Mouse (Mus musculus): Measurements from ENCODE around the gene Plb1. TPM values are rescaled to one million over a fixed set of nuclear protein-coding genes. Genes with fewer than 3 reads are reported as not detected.

The Plb1 gene
- polyA plus RNA-seq, 1 experiment from 2014 or later: not detected

DNA sequence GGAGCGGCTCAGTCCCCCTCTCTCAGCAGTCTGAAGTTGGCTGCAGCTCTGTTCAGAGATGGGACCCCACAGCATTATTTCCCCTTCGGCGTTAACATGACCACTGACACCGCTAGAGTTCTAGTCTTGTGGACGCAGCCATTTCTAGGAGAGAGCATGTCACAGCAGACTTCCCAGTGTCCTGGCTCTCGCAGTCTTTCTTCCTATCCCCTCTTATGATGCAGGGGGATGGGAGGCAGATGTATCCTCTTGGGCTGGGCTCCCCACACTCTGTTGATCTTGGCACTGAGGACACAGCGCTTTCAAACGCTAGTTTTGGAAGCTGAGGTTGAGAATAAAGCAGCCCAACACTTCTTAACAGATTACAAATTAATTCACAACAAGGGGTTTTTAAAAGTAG, 24.0 kb upstream of the Plb1 start:
- WGBS: 82% methylated on average over 8 of the region's 8 CpGs

DNA sequence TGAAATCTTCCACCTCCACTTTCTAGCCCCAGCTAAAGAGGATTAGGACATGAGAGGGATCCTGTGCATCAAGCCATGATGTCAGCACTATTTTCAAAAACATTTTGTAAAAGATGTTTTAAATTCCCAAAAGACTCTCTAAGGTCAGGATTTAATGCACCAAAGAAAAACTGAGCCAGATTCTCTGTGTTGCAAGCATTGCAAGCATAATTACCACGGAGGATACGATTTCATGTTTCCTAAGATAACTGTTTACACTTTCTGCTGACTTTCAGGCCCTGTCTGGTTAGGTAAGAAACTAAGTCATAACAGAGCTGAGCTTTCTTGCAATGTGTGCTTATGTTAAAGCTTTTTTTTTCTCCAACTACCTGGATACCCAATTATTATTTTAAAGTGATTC, 21.5 kb upstream of the Plb1 start:
- no peak overlapping the region for H3K4me2 ChIP-seq (replicated peaks)
- H3K27ac ChIP-seq: no peak overlapping the region
- no peak overlapping the region for H3K9ac ChIP-seq
- 76% methylated on average over 2 of the region's 2 CpGs for WGBS
- no peaks in the 10 kb centered on the region for H3K27me3 ChIP-seq (replicated peaks)
- H3K4me1 ChIP-seq: no peaks in the 10 kb centered on the region
- ATAC-seq (ENCODE audit: low FRiP score, low read depth): no peak
- no peaks in the 10 kb centered on the region for H3K36me3 ChIP-seq
- H3K9me3 ChIP-seq: no peaks in the 10 kb centered on the region
- H3K4me3 ChIP-seq: no peak overlapping the region

More for the DNA sequence above, 24.0 kb upstream of the Plb1 start:
- Histone ChIP-seq H3K4me3 (no peak overlapping the region), H3K4me1 (no peaks in the 10 kb centered on the region), H3K9me3 (no peaks in the 10 kb centered on the region), H3K27ac (no peak overlapping the region), H3K27me3 (replicated peaks) (no peaks in the 10 kb centered on the region), H3K36me3 (no peaks in the 10 kb centered on the region), H3K9ac (no peak overlapping the region), H3K4me2 (replicated peaks) (no peak overlapping the region)
- no peak for ATAC-seq (ENCODE audit: low FRiP score, low read depth)

DNA sequence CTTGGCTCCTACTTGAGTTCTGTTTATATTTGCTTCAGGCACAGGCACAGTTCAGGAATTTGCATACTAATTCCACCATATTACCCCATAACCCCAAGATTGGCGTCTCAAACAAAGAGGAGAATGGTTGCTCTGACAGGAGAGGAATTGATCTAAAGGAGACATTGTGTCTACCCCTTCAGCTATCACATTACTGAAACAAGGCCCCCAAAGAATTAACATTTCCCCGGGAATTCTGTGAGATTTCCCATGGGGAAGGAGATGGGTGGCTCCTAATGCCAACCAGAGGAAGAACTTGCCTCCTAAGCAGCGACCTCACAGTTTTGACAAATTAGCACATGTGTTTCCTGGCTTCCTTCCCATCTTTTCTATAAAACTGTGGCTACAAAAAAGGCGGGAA, 18.8 kb upstream of the Plb1 start:
- 50% methylated on average over 4 of the region's 4 CpGs for WGBS
- H3K9me3 ChIP-seq: no peaks in the 10 kb centered on the region
- no peak overlapping the region for H3K4me2 ChIP-seq (replicated peaks)
- H3K9ac ChIP-seq: no peak overlapping the region
- H3K27ac ChIP-seq: no peak overlapping the region
- H3K27me3 ChIP-seq (replicated peaks): no peaks in the 10 kb centered on the region
- no peak for ATAC-seq (ENCODE audit: low FRiP score, low read depth)
- no peak overlapping the region for H3K4me3 ChIP-seq
- no peaks in the 10 kb centered on the region for H3K4me1 ChIP-seq
- H3K36me3 ChIP-seq: no peaks in the 10 kb centered on the region

DNA sequence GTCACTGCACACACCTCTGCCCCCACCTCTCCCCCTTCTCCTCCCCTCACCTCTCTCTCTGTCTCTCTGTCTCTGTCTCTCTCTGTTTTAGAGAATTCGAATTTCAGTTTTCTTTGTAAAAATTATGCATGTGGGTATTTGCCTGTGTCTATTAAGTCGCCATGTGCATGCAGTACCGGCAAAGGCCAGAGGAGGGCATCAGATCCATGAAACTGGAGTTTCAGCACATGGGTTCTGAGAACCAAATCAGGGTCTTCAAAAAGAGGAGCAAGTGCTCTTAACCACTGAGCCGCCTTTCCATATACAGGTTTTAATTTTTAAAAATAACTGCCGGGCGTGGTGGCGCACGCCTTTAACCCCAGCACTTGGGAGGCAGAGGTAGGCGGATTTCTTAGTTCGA, 17.0 kb upstream of the Plb1 start:
- H3K4me2 ChIP-seq (replicated peaks): no peak overlapping the region
- H3K9me3 ChIP-seq: no peaks in the 10 kb centered on the region
- 75% methylated on average over 10 of the region's 10 CpGs for WGBS
- no peak overlapping the region for H3K27ac ChIP-seq
- no peak overlapping the region for H3K9ac ChIP-seq
- no peak overlapping the region for H3K4me3 ChIP-seq
- no peaks in the 10 kb centered on the region for H3K4me1 ChIP-seq
- no peaks in the 10 kb centered on the region for H3K27me3 ChIP-seq (replicated peaks)
- no peak for ATAC-seq (ENCODE audit: low FRiP score, low read depth)
- H3K36me3 ChIP-seq: no peaks in the 10 kb centered on the region

DNA sequence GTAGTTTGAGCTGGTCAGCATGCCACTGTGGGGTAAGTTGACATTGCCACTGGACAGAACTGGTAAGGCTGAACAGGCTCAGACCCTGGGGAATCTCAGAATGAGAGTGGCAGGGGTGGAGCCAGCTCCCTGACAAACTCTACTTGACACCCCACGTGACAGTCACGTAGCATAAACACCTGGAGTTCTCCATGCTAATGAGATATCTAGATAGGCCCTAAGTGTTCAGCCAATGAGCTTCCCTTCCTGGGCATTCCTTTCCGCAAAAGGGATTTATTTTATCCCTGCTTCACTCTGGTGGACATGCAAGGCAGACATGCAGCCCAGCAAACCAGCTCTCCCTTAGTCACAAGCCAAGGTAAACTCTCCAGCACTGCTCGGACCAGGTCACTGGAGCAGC, 16.0 kb upstream of the Plb1 start:
- ATAC-seq (ENCODE audit: low FRiP score, low read depth): no peak
- no peaks in the 10 kb centered on the region for H3K36me3 ChIP-seq
- H3K9ac ChIP-seq: no peak overlapping the region
- no peaks in the 10 kb centered on the region for H3K9me3 ChIP-seq
- no peak overlapping the region for H3K4me3 ChIP-seq
- WGBS: 81% methylated on average over 4 of the region's 4 CpGs
- no peaks in the 10 kb centered on the region for H3K27me3 ChIP-seq (replicated peaks)
- no peaks in the 10 kb centered on the region for H3K4me1 ChIP-seq
- no peak overlapping the region for H3K27ac ChIP-seq
- H3K4me2 ChIP-seq (replicated peaks): no peak overlapping the region

DNA sequence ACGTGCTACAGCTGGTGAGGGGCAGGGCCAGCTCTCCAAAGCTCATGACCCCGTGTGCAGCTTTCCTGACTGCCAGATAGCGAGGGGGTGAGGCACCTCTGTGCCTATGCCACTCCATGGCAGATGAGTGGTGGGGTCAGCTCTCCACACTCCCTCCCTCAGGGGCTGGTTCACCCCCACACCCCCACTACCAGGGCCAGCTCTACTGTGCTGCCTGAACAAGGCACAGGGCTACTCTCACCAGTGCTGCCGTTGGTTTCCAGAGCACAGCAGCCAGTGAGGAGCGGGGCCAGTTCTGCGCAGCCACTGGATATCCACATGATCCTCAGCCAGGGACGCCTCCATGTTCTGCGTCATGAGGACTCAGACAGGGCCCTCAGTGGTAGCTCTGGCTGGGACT, 15.0 kb upstream of the Plb1 start:
- no peak overlapping the region for H3K4me3 ChIP-seq
- no peak overlapping the region for H3K4me2 ChIP-seq (replicated peaks)
- no peaks in the 10 kb centered on the region for H3K9me3 ChIP-seq
- H3K27me3 ChIP-seq (replicated peaks): no peaks in the 10 kb centered on the region
- H3K9ac ChIP-seq: no peak overlapping the region
- no peaks in the 10 kb centered on the region for H3K36me3 ChIP-seq
- H3K27ac ChIP-seq: no peak overlapping the region
- ATAC-seq (ENCODE audit: low FRiP score, low read depth): no peak
- 81% methylated on average over 8 of the region's 8 CpGs for WGBS
- H3K4me1 ChIP-seq: no peaks in the 10 kb centered on the region

DNA sequence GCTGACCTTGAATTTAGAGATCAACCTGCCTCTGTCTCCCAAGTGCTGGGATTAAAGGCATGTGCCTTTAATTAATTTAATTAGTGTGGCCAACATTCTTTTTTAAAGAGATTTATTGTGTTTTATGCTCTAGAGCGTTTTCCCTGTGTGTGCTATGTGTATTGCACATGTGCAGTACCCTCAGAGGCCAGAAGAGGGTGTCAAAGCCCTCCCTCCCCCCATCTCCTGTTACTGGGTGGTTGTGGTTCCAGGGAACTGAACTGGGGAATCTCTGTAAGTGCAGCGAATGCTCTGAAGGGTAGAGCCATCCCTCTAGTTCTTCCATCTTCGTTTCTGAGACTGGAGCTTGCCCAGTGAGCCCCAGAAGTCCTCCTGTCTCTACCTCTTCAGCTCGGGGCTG, 2.1 kb upstream of the Plb1 start:
- no peaks in the 10 kb centered on the region for H3K27me3 ChIP-seq (replicated peaks)
- no peak for ATAC-seq (ENCODE audit: low FRiP score, low read depth)
- no peak overlapping the region for H3K4me3 ChIP-seq
- 44% methylated on average over 4 of the region's 4 CpGs for WGBS
- no peaks in the 10 kb centered on the region for H3K4me1 ChIP-seq
- no peaks in the 10 kb centered on the region for H3K36me3 ChIP-seq
- no peak overlapping the region for H3K27ac ChIP-seq
- no peaks in the 10 kb centered on the region for H3K9me3 ChIP-seq
- no peak overlapping the region for H3K4me2 ChIP-seq (replicated peaks)
- H3K9ac ChIP-seq: no peak overlapping the region

DNA sequence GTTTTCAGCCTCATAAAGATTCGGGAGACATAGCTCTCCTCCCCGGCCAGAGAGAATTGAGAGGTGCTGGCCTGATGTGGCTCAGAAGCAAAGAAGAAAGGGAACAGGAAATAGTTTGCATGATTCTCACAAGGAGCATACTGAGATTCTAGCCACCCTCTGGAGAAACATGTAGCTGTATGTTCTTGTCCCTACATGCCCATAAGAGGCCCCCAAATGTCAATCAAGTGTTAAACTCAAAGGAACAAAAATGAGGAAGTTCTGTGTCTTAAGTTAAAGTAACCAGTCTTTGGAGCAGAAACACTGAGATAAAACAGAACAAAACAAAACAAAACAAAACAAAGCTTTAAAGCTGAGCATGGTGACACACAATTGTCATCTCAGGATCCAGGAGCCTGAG, 6.8 kb downstream of the Plb1 start:
- H3K9ac ChIP-seq: no peak overlapping the region
- no peaks in the 10 kb centered on the region for H3K36me3 ChIP-seq
- H3K4me3 ChIP-seq: no peak overlapping the region
- ATAC-seq (ENCODE audit: low FRiP score, low read depth): no peak
- no peaks in the 10 kb centered on the region for H3K4me1 ChIP-seq
- no peaks in the 10 kb centered on the region for H3K9me3 ChIP-seq
- no peak overlapping the region for H3K4me2 ChIP-seq (replicated peaks)
- 89% methylated on average over 2 of the region's 2 CpGs for WGBS
- H3K27me3 ChIP-seq (replicated peaks): no peaks in the 10 kb centered on the region
- H3K27ac ChIP-seq: no peak overlapping the region

DNA sequence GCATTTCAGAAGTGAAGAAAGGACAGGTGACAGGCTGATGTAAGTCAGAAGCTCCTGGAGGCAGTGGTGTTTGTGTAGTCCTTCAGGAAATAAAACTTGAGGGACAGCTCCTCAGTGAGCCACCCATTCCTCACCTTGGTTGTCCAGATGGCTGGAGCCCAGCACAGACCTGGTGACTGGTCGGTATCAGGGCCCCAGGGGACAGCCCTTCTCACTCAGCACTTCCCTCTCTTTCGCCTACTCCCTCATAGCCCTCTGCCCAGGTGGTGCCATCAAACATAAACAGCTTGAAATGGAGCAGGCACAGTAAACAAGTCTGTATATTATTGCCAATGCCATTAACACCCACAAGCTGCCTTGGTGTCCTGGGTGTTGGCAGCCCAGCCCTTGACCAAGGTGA, 8.2 kb downstream of the Plb1 start:
- no peaks in the 10 kb centered on the region for H3K27me3 ChIP-seq (replicated peaks)
- WGBS: 68% methylated on average over 2 of the region's 2 CpGs
- no peak overlapping the region for H3K4me3 ChIP-seq
- no peaks in the 10 kb centered on the region for H3K4me1 ChIP-seq
- no peak overlapping the region for H3K4me2 ChIP-seq (replicated peaks)
- no peak overlapping the region for H3K27ac ChIP-seq
- no peaks in the 10 kb centered on the region for H3K9me3 ChIP-seq
- no peaks in the 10 kb centered on the region for H3K36me3 ChIP-seq
- H3K9ac ChIP-seq: no peak overlapping the region
- no peak for ATAC-seq (ENCODE audit: low FRiP score, low read depth)

DNA sequence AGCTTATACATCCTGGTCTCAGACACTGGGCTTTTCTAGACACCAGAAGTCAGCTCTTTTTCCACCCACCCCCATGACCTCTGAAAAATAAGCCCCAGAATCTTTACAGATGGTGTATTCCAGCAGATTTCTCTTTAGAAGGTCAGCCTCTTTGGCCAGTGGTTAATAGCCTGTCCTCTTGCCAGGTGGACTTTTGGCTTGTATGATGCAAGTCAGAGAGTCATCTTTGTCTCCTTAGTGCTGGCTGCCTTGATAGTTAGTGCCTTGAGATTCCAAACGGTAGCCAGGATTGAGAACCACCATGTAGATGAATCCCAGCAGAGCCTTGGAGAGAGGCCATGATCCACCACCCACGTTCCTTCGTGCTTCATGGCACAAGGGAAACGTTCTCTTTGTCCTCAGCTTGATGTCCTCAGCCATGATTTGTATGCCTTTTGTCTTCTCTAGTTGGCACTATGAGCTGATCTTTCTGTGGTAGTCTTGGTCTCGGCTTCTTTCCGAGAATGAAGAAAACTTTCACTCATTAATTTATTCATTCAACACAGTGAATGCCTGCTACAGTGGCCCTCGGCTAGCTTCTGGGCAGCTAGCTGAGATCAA, 10.9 kb downstream of the Plb1 start:
- no peak overlapping the region for H3K4me3 ChIP-seq
- 66% methylated on average over 7 of the region's 7 CpGs for WGBS
- ATAC-seq (ENCODE audit: low FRiP score, low read depth): no peak

DNA sequence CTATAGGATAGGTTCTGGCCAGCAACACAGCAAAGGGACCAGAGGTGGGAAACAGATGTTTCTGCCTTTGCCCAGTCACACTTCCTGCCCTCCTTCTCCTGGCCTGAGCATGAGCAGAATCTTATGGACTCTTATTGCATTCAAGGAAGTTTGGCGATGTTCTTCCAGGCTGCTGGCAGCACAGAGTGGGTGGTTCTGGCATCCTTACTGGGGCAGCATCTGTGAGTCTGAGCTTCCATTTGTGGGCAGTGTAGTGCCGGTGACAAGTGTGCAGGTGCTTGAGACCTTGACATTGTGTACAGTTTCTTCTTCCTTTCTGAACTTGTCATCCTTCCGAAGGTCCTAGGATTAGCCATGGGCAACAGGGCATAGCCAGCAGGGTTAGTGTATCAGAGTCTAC, 12.9 kb downstream of the Plb1 start:
- WGBS: 95% methylated on average over 3 of the region's 3 CpGs
- Histone ChIP-seq H3K4me1 (no peaks in the 10 kb centered on the region), H3K4me3 (no peak overlapping the region), H3K9me3 (no peaks in the 10 kb centered on the region), H3K27me3 (replicated peaks) (no peaks in the 10 kb centered on the region), H3K4me2 (replicated peaks) (no peak overlapping the region), H3K9ac (no peak overlapping the region), H3K27ac (no peak overlapping the region), H3K36me3 (no peaks in the 10 kb centered on the region)
- no peak for ATAC-seq (ENCODE audit: low FRiP score, low read depth)

More for the DNA sequence above, 10.9 kb downstream of the Plb1 start:
- Histone ChIP-seq H3K27me3 (replicated peaks) (no peaks in the 10 kb centered on the region), H3K36me3 (no peaks in the 10 kb centered on the region), H3K4me2 (replicated peaks) (no peak overlapping the region), H3K4me1 (no peaks in the 10 kb centered on the region), H3K9ac (no peak overlapping the region), H3K27ac (no peak overlapping the region), H3K9me3 (no peaks in the 10 kb centered on the region)

DNA sequence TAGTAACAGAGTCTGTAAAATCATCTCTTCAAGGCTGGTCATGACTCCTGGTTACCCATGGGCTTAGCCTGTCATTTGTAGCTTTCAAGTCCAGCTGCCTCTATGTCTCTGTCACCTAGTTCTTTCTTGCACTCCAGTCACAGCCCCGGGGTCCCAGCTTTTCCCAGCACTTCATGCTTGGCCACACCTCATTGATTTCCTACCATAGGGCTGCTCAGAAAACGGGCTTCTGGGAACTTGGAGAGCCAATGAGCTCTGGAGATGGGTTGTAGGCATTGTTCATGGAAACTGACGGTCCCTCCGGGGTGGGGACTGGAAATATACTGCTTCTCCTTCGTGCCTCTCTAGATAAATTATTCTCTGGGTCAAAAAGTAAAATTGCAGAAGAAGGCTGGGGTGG, 28.2 kb downstream of the Plb1 start:
- Histone ChIP-seq H3K27me3 (replicated peaks) (no peaks in the 10 kb centered on the region), H3K4me3 (no peak overlapping the region), H3K27ac (no peak overlapping the region), H3K9me3 (no peaks in the 10 kb centered on the region), H3K4me1 (no peaks in the 10 kb centered on the region), H3K4me2 (replicated peaks) (no peak overlapping the region), H3K36me3 (no peaks in the 10 kb centered on the region), H3K9ac (no peak overlapping the region)
- no peak for ATAC-seq (ENCODE audit: low FRiP score, low read depth)
- WGBS: 59% methylated on average over 5 of the region's 5 CpGs

DNA sequence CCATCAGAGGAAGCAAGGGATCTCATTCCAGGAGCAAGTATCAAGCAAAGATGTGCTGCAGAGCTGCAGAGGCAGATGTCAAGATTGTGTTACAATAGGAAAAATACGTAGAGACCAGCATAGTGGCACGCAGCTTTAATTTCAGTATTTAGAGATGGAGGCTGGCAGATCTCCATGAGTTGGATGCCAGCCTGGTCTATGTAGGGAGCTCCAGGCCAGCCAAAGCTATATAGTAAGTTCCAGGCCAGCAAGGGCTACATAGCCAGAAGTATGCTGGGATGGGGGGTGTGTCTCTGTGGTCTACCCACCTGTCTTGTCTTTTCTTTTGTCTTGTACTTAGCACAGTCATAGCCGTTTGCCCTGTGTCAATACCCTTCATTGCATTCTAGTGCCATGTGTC, 28.7 kb downstream of the Plb1 start:
- Histone ChIP-seq H3K27me3 (replicated peaks) (no peaks in the 10 kb centered on the region), H3K36me3 (no peaks in the 10 kb centered on the region), H3K9ac (no peak overlapping the region), H3K9me3 (no peaks in the 10 kb centered on the region), H3K4me3 (no peak overlapping the region), H3K4me1 (no peaks in the 10 kb centered on the region), H3K27ac (no peak overlapping the region), H3K4me2 (replicated peaks) (no peak overlapping the region)
- 86% methylated on average over 3 of the region's 3 CpGs for WGBS
- no peak for ATAC-seq (ENCODE audit: low FRiP score, low read depth)
